Mouse (Mus musculus) heart, adult 2 months (tissue): ENCODE results near the gene Cyp24a1.

ENCODE experiments used
- CTCF ChIP-seq: fragments of 200-600 bp; IDR thresholded peaks from 2 replicates; pipeline ENCODE4 v1.8.1; 2022; ENCODE audit warnings: antibody characterized with exemption, mild to moderate bottlenecking, moderate library complexity
- EP300 ChIP-seq: fragments of 200-500 bp; IDR thresholded peaks from 2 replicates; pipeline ENCODE4 v1.6.1; 2011; ENCODE audit warnings: low read depth, low read length, control low read depth; ENCODE audit not compliant: insufficient read depth
- POLR2A ChIP-seq: fragments of 200-500 bp; IDR thresholded peaks from 2 replicates; pipeline ENCODE4 v1.6.1; 2011; ENCODE audit warnings: mild to moderate bottlenecking, low read depth, low read length, control low read depth; ENCODE audit not compliant: insufficient read depth

- TF ChIP-seq CTCF (no peak), POLR2A (no peak), EP300 (no peak)
Observed at GRCm38 (mm10) chr2:170498011-170498410, 1.1 kb upstream of the Cyp24a1 start.
